Comparison of ENCODE assay signal across 8 mouse cellular contexts in genomic region chr3:95855502-95856089, GRCm38 (mm10). TPM values are rescaled to one million over a fixed set of nuclear protein-coding genes. Genes with fewer than 3 reads are reported as not detected.
DNase-seq lines count a peak whose midpoint lies in the region; ATAC-seq and TF ChIP-seq lines count a peak whose summit lies in the region.

Prpf3 (minus strand) TSS chr3:95855885.

- no peaks in the 10 kb centered on the region for H3K9me3 ChIP-seq in ES-E14 (ENCODE audit: control insufficient read depth, insufficient read depth, low read depth, low read length)
- no peaks in the 10 kb centered on the region for H3K9me3 ChIP-seq in forebrain, embryonic 16.5 days (ENCODE audit: control insufficient read depth, low read length)
- H3K9me3 ChIP-seq in lung, embryonic 14.5 days (ENCODE audit: low read depth, low read length) = no peaks in the 10 kb centered on the region

- H3K36me3 ChIP-seq in ES-E14 (ENCODE audit: control insufficient read depth, insufficient read depth, low read length, poor library complexity, severe bottlenecking) = peaks cover 17% of the 10 kb centered on the region
- peaks cover 19% of the 10 kb centered on the region for H3K36me3 ChIP-seq in forebrain, embryonic 16.5 days (ENCODE audit: control insufficient read depth, insufficient read depth)
- peaks cover 31% of the 10 kb centered on the region for H3K36me3 ChIP-seq in lung, embryonic 14.5 days (ENCODE audit: insufficient read depth)
- H3K36me3 ChIP-seq in thymus, adult 2 months (ENCODE audit: control insufficient read depth, insufficient read depth, low read length) = peaks cover 20% of the 10 kb centered on the region

- peak; percentile 62 for TF ChIP-seq POLR2A in olfactory bulb, adult 2 months (IDR thresholded peaks at IDR 0.05; ENCODE audit: insufficient read depth, low read depth, low read length)
- peak; percentile 91 for TF ChIP-seq POLR2A in thymus, adult 2 months (IDR thresholded peaks at IDR 0.05; ENCODE audit: control insufficient read depth, extremely low read depth, insufficient read depth, low read length, poor library complexity)

- H3K27ac ChIP-seq in ES-E14 (ENCODE audit: insufficient read depth, low read depth, low read length, poor library complexity, severe bottlenecking) = peak within 1 kb of the TSS; percentile 68
- peak within 1 kb of the TSS; percentile 65 for H3K27ac ChIP-seq in forebrain, embryonic 16.5 days (ENCODE audit: low read length)
- peak within 1 kb of the TSS; percentile 81 for H3K27ac ChIP-seq in layer of hippocampus, adult 2 months
- peak within 1 kb of the TSS; percentile 82 for H3K27ac ChIP-seq in lung, embryonic 14.5 days (ENCODE audit: low read depth)
- no peak within 1 kb of the TSS for H3K27ac ChIP-seq in olfactory bulb, adult 2 months (ENCODE audit: insufficient read depth, low read depth, low read length)
- peak within 1 kb of the TSS; percentile 4; the same call in 1 of the 2 replicates for H3K27ac ChIP-seq in thymus, adult 2 months (ENCODE audit: control insufficient read depth, insufficient read depth, low read length)

- H3K27me3 ChIP-seq in forebrain, embryonic 16.5 days (replicated peaks; ENCODE audit: control insufficient read depth, insufficient read depth, low read length) = no peaks in the 10 kb centered on the region
- no peaks in the 10 kb centered on the region for H3K27me3 ChIP-seq in lung, embryonic 14.5 days (ENCODE audit: insufficient read depth, low read length)
- no peaks in the 10 kb centered on the region for H3K27me3 ChIP-seq in thymus, adult 2 months (ENCODE audit: control insufficient read depth, insufficient read depth, low read length)

- H3K4me2 ChIP-seq in forebrain, embryonic 16.5 days (ENCODE audit: low read length) = peak within 1 kb of the TSS; percentile 70
- H3K4me2 ChIP-seq in lung, embryonic 14.5 days = peak within 1 kb of the TSS; percentile 73

- DNase-seq in ES-E14 (ENCODE audit: low read depth, low spot score) = peak; percentile 78
- DNase-seq in cerebellum, adult 11-12 months = peak; percentile 93
- peak; percentile 96 for DNase-seq in heart, postnatal 36 days
- peak; percentile 92 to 94 for DNase-seq in layer of hippocampus, adult 2 months (ENCODE audit: low spot score in 2 of 2)
- peak; percentile 97 for DNase-seq in lung, embryonic 14.5 days
- peak; percentile 97 for DNase-seq in thymus, adult 2 months

- intact Hi-C loops in heart, postnatal 36 days (cut with DNase I) = loop anchor here (2.0 kb wide), 1 partner anchor 37 kb away; the partner anchor contains the start of gene Rprd2

- peak; percentile 100 for ATAC-seq in forebrain, embryonic 16.5 days
- ATAC-seq in lung, embryonic 14.5 days (ENCODE audit: insufficient read depth) = peak; percentile 99

- in situ Hi-C loops in ES-E14 (cut with MboI; ENCODE audit: low sequenced_read_pairs in 2 of 2, unreplicated experiment in 2 of 2) = no loop called here

- peak; percentile 41 for TF ChIP-seq CTCF in layer of hippocampus, adult 2 months (conservative IDR thresholded peaks at IDR 0.05)
- TF ChIP-seq CTCF in lung, embryonic 14.5 days (IDR thresholded peaks at IDR 0.05; ENCODE audit: low read depth) = no peak
- TF ChIP-seq CTCF in olfactory bulb, adult 2 months (IDR thresholded peaks at IDR 0.05; ENCODE audit: insufficient read depth, low read depth, low read length) = no peak
- TF ChIP-seq CTCF in thymus, adult 2 months (IDR thresholded peaks at IDR 0.05; ENCODE audit: borderline replicate concordance, control insufficient read depth, extremely low read depth, insufficient read depth, low read length, poor library complexity) = peak; percentile 56; the same call in 1 of the 2 replicates

- under 1% methylated on average over 55 of the region's 56 CpGs for WGBS in forebrain, embryonic 16.5 days
- under 1% methylated on average over 56 of the region's 56 CpGs for WGBS in lung, embryonic 14.5 days
- WGBS in olfactory bulb, adult 2 months = under 1% methylated on average over 56 of the region's 56 CpGs
- under 1% methylated on average over 56 of the region's 56 CpGs for WGBS in thymus, adult 2 months

- H3K9ac ChIP-seq in ES-E14 (ENCODE audit: insufficient read depth, low read depth, low read length, poor library complexity, severe bottlenecking) = peak within 1 kb of the TSS; percentile 87
- peak within 1 kb of the TSS; percentile 80 for H3K9ac ChIP-seq in forebrain, embryonic 16.5 days (replicated peaks; ENCODE audit: low read depth, low read length)
- H3K9ac ChIP-seq in lung, embryonic 14.5 days = peak within 1 kb of the TSS; percentile 70

- H3K4me3 ChIP-seq in ES-E14 (ENCODE audit: insufficient read depth in 1 of 2, low read depth in 1 of 2, low read length in 2 of 2, poor library complexity in 1 of 2, severe bottlenecking in 1 of 2) = peak within 1 kb of the TSS; percentile 76 to 97
- H3K4me3 ChIP-seq in forebrain, embryonic 16.5 days (replicated peaks; ENCODE audit: low read length) = peak within 1 kb of the TSS; percentile 95
- H3K4me3 ChIP-seq in layer of hippocampus, adult 2 months = peak within 1 kb of the TSS; percentile 76
- peak within 1 kb of the TSS; percentile 80 for H3K4me3 ChIP-seq in lung, embryonic 14.5 days (ENCODE audit: low read depth, low read length)
- peak within 1 kb of the TSS; percentile 86 for H3K4me3 ChIP-seq in olfactory bulb, adult 2 months (ENCODE audit: insufficient read depth, low read depth, low read length)
- H3K4me3 ChIP-seq in thymus, adult 2 months (ENCODE audit: control insufficient read depth, insufficient read depth, low read length) = peak within 1 kb of the TSS; percentile 65

- H3K4me1 ChIP-seq in ES-E14 (ENCODE audit: control insufficient read depth in 2 of 2, insufficient read depth in 2 of 2, low read length in 2 of 2, poor library complexity in 1 of 2) = peaks cover 0 to 2% of the 10 kb centered on the region in 2 experiments; a peak in 1 of 4 replicates
- peaks cover 6% of the 10 kb centered on the region for H3K4me1 ChIP-seq in forebrain, embryonic 16.5 days (replicated peaks; ENCODE audit: control insufficient read depth, insufficient read depth, low read length)
- H3K4me1 ChIP-seq in lung, embryonic 14.5 days (ENCODE audit: insufficient read depth) = no peaks in the 10 kb centered on the region; the same call in 1 of the 2 replicates
- H3K4me1 ChIP-seq in olfactory bulb, adult 2 months (ENCODE audit: control insufficient read depth, insufficient read depth, low read length) = no peaks in the 10 kb centered on the region
- no peaks in the 10 kb centered on the region for H3K4me1 ChIP-seq in thymus, adult 2 months (replicated peaks; ENCODE audit: control insufficient read depth, insufficient read depth, low read length)

TF ChIP-seq in ES-E14, 5 proteins besides CTCF, POLR2A, EP300 and RAD21:
- peak; percentile 72; the same call in 1 of the 2 replicates for TF ChIP-seq ZNF384 (IDR thresholded peaks at IDR 0.05; ENCODE audit: low read depth, low read length)
- no peak for TF ChIP-seq ZC3H11A (IDR thresholded peaks at IDR 0.05; ENCODE audit: borderline replicate concordance, low read depth, low read length)
- peak; percentile 82 for TF ChIP-seq HCFC1 (IDR thresholded peaks at IDR 0.05; ENCODE audit: borderline replicate concordance, insufficient read depth, low read length)

RNA-seq across cellular contexts. Expression of gene Prpf3, which starts in this region (rescaled TPM):
- 48.6 and 50.5 TPM in 2 replicates for total RNA-seq in ES-E14 (2012; rRNA removed)
- 47.2 and 49.1 TPM in 2 replicates for polyA plus RNA-seq in forebrain, embryonic 16.5 days (2015; fragmentation: Nextera tagmentation; extraction: Ambion mirVana)
- total RNA-seq in heart, postnatal 36 days (2021) = 10 to 100 TPM; 17.6 to 21.3 TPM
- total RNA-seq in layer of hippocampus, adult 2 months (2021) = 10 to 100 TPM; 33.0 to 38.1 TPM
- polyA plus RNA-seq in lung, embryonic 14.5 days (2014; fragmentation: Nextera tagmentation; extraction: Ambion mirVana) = 53.7 and 63.7 TPM in 2 replicates
- polyA plus RNA-seq in olfactory bulb, adult 2 months (2012; ENCODE audit: insufficient read depth, insufficient read length, low replicate concordance, missing spikeins) = 314 TPM in 1 of 2 replicates, not detected in the other
- polyA plus RNA-seq in thymus, adult 2 months (2012; rRNA removed) = 21.1 and 32.5 TPM in 2 replicates

Comparison
In these comparisons a context has a peak if more than half of its experiments do, and no peak if none do; other contexts are left out.
1. CTCF ChIP-seq: peak in layer of hippocampus, adult 2 months (single experiment) and thymus, adult 2 months (single experiment); none in lung, embryonic 14.5 days (single experiment) and olfactory bulb, adult 2 months (single experiment).
2. Peak in every context shown above with its lines, with median percentiles within 50 percentile points of each other: DNase-seq, H3K4me3 ChIP-seq and H3K9ac ChIP-seq.